Mouse (Mus musculus) CD8-positive naive resting alpha-beta T cell, adult 57 days (primary cell): Measurements from ENCODE around the gene Sesn2. TPM values are rescaled to one million over a fixed set of nuclear protein-coding genes. Genes with fewer than 3 reads are reported as not detected.

ENCODE experiments used
- total RNA-seq: library from RNA; stranded (reverse); gene quantifications from one replicate; pipeline ENCODE4 v1.2.4, GENCODE M21; 2023

Sesn2 gene
- total RNA-seq = 7.5 TPM

GRCm38 (mm10) chr4:132510352-132510798 is at the start of gene Sesn2:
Gene Sesn2, minus strand, starts transcription at chr4:132510501.

GRCm38 (mm10) chr4:132535406-132536121 is 25.3 kb upstream of the Sesn2 start, which contains the start of gene Dnajc8:
Gene Dnajc8, plus strand, starts transcription at chr4:132535550.

GRCm38 (mm10) chr4:132532981-132533916 is 22.9 kb upstream of the Sesn2 start, which contains the start of gene Atpif1:
Gene Atpif1, minus strand, starts transcription at chr4:132533659.

DNA sequence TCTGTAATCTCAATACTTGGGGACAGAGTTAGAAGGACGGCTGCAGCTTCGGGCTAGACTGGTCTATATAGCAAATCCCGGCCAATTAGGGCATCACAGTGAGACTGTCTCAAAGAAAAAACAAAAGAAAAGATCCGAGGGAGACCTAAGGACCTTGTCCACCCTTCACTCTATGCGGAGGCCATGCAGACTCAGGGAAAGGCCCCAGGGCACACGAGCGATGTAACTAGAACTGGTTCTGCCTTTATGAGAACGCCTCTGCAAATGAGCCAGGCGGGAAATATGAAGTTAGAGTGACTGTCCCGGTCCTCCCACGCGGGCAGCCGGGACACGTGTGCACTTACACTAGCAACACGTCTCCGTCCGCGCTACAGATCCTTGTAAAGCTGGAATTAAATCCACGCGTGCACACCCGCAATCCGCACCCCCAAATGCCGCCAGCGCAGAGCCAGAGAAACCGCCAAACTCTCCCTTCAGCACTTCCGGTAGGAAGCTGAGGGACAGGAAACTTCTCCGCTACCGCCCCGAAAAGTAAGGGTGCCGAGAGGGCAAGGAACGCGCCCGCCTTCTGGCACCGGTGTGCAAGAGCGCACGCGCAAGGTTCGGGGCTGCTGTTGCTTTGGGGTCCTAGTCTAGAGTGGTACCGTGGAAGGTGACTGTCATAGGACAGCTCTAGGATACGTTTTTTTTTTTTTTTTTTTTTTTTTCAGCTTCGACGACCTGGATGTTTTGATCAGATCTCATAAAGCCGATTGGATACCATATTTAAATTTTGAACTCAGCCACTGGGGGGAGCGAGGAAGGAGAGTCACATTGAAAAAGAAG is 46.7 kb downstream of the Sesn2 start, which contains the start of gene Med18:
TSS of gene Med18 (minus strand) at position 492 of the 825 bp plus-strand sequence.

Other genes with a start within 250 kb of the Sesn2 start
- 38.2 TPM for gene Gmeb1, start 248.9 kb downstream of the Sesn2 start, total RNA-seq
- 36.1 TPM for gene Taf12, start 236.1 kb downstream of the Sesn2 start, total RNA-seq
- gene Rab42, start 207.1 kb downstream of the Sesn2 start, total RNA-seq = not detected
- 28.6 TPM for gene Trnau1ap, start 181.0 kb downstream of the Sesn2 start, total RNA-seq
- gene Rcc1, start 156.9 kb downstream of the Sesn2 start, total RNA-seq = 18.3 TPM
- gene Phactr4, start 88.0 kb downstream of the Sesn2 start, total RNA-seq = 17.1 TPM
- 11.1 TPM for gene Med18, start 46.6 kb downstream of the Sesn2 start, total RNA-seq
- 53.3 TPM for gene Atpif1, start 23.2 kb upstream of the Sesn2 start, total RNA-seq
- 99.7 TPM for gene Dnajc8, start 25.0 kb upstream of the Sesn2 start, total RNA-seq
- 0.55 TPM for gene Ptafr, start 53.6 kb upstream of the Sesn2 start, total RNA-seq
- 39.3 TPM for gene Eya3, start 128.5 kb upstream of the Sesn2 start, total RNA-seq
- 2.5 TPM for gene Xkr8, start 222.0 kb upstream of the Sesn2 start, total RNA-seq
- not detected for gene Smpdl3b, start 246.8 kb upstream of the Sesn2 start, total RNA-seq